In the genomic region with DNA sequence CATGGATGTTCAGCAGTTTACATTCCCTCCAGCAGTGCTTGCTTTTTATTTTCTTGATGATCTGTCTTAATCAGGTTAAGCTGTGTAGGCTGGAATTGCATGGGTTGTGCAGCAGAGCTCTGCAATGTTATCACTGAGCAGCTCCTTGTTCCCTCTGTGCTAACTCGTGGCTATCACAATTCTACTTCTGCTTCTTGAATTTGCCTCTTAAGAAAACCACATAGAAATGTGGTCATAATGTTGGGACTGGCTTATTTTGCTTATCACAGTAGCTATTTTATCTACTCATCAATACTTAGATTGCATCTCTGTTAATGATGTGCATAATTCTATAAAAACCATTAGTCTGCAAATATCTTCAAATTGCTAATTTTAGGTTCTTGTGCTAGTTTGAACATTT, we compare ENCODE assay signal across 25 mouse cellular contexts. TPM values are rescaled to one million over a fixed set of nuclear protein-coding genes. Genes with fewer than 3 reads are reported as not detected.
"Had no signal": no experiment of that assay in that cellular context is flagged by ENCODE, and none has a peak within 500 bp of the region (broad histone marks: within the 10 kb centered on the region; RNA-seq: fewer than 3 reads in every experiment).

No protein-coding gene starts in this region.

- ATAC-seq: hindbrain, embryonic 16.5 days; inflammation-experienced regulatory T-cells, adult 6 months; intestine, embryonic 15.5 days; intestine, postnatal 0 days; liver, embryonic 12.5 days had no signal

- DNase-seq: gastrocnemius, postnatal 10 days; gastrocnemius, postnatal 25 days; heart, adult 2 months; heart, postnatal 14 days; heart, postnatal 36 days; kidney, adult 18-20 months; kidney, adult 8-10 months; kidney, postnatal 10 days; kidney, postnatal 36 days; layer of hippocampus, adult 9-11 months; layer of hippocampus, postnatal 36 days; left cerebral cortex, postnatal 4 days had no signal

RNA-seq across cellular contexts. Expression of gene Lrrc19, which starts 32.1 kb away (rescaled TPM):
- total RNA-seq: gastrocnemius, adult 18-20 months; gastrocnemius, postnatal 10 days; gastrocnemius, postnatal 25 days; heart, adult 2 months; heart, postnatal 14 days; heart, postnatal 36 days; layer of hippocampus, adult 18-20 months; layer of hippocampus, adult 8-10 months; layer of hippocampus, postnatal 14 days; layer of hippocampus, postnatal 36 days; left cerebral cortex, adult 18-20 months; left cerebral cortex, adult 8-10 months; left cerebral cortex, postnatal 10 days; left cerebral cortex, postnatal 25 days; left cerebral cortex, postnatal 4 days had no signal
